15 mouse cellular contexts compared by ENCODE assay signal in genomic region chr13:108229634-108230330, GRCm38 (mm10). TPM values are rescaled to one million over a fixed set of nuclear protein-coding genes. Genes with fewer than 3 reads are reported as not detected.
A peak's percentile ranks its signal among the peaks of the same experiment; 100 is the strongest.
DNase-seq lines count a peak whose midpoint lies in the region; ATAC-seq lines count a peak whose summit lies in the region.
"Had no signal": no experiment of that assay in that cellular context is flagged by ENCODE, and none has a peak within 500 bp of the region (broad histone marks: within the 10 kb centered on the region; RNA-seq: fewer than 3 reads in every experiment).

No protein-coding gene starts in this region.

- no peaks in the 10 kb centered on the region for H3K36me3 ChIP-seq in intestine, embryonic 14.5 days (ENCODE audit: control insufficient read depth, insufficient read depth, low read length)
- H3K36me3 ChIP-seq: embryonic facial prominence, embryonic 15.5 days; forebrain, embryonic 12.5 days; heart, embryonic 15.5 days; midbrain, embryonic 12.5 days had no signal

- no peak overlapping the region for H3K9ac ChIP-seq in intestine, embryonic 14.5 days (ENCODE audit: low read length)
- H3K9ac ChIP-seq: embryonic facial prominence, embryonic 15.5 days; forebrain, embryonic 12.5 days; heart, embryonic 15.5 days; midbrain, embryonic 12.5 days had no signal

- H3K27ac ChIP-seq in intestine, embryonic 14.5 days (ENCODE audit: low read depth): no peak overlapping the region
- H3K27ac ChIP-seq: embryonic facial prominence, embryonic 15.5 days; forebrain, embryonic 12.5 days; heart, embryonic 15.5 days; midbrain, embryonic 12.5 days had no signal

- no peak for DNase-seq in intestine, embryonic 14.5 days (ENCODE audit: low spot score)
- peak; percentile 48 for DNase-seq in kidney, adult 18-20 months
- peak; percentile 71 to 82 for DNase-seq in kidney, postnatal 25 days
- DNase-seq in lung, postnatal 25 days (ENCODE audit: low spot score): peak; percentile 44
- no peak for DNase-seq in heart, postnatal 10 days
- DNase-seq in thymus, postnatal 0 days (ENCODE audit: low spot score): no peak
- DNase-seq in urinary bladder, adult 2 months (ENCODE audit: low spot score): no peak
- DNase-seq: cerebellum, adult 11 months; heart, adult 18-20 months had no signal

- H3K9me3 ChIP-seq in intestine, embryonic 14.5 days (ENCODE audit: control insufficient read depth, low read length): no peaks in the 10 kb centered on the region
- H3K9me3 ChIP-seq: embryonic facial prominence, embryonic 15.5 days; forebrain, embryonic 12.5 days; heart, embryonic 15.5 days; midbrain, embryonic 12.5 days had no signal

- H3K27me3 ChIP-seq in intestine, embryonic 14.5 days (replicated peaks; ENCODE audit: control insufficient read depth, insufficient read depth, low read length): no peaks in the 10 kb centered on the region
- H3K27me3 ChIP-seq: embryonic facial prominence, embryonic 15.5 days; forebrain, embryonic 12.5 days had no signal

- H3K4me3 ChIP-seq in intestine, embryonic 14.5 days (ENCODE audit: low read depth, low read length): no peak overlapping the region
- H3K4me3 ChIP-seq: embryonic facial prominence, embryonic 15.5 days; forebrain, embryonic 12.5 days; heart, embryonic 15.5 days; midbrain, embryonic 12.5 days; myocyte had no signal

- H3K4me2 ChIP-seq in intestine, embryonic 14.5 days (ENCODE audit: low read length): no peak overlapping the region
- H3K4me2 ChIP-seq: embryonic facial prominence, embryonic 15.5 days; forebrain, embryonic 12.5 days; heart, embryonic 15.5 days; midbrain, embryonic 12.5 days had no signal

- 73% methylated on average over 6 of the region's 6 CpGs for WGBS in intestine, embryonic 14.5 days

- H3K4me1 ChIP-seq in intestine, embryonic 14.5 days (replicated peaks; ENCODE audit: control insufficient read depth, insufficient read depth, low read length): 0 out of 2 replicates have a peak, but pooled peaks cover 3% of the 10 kb centered on the region
- H3K4me1 ChIP-seq: embryonic facial prominence, embryonic 15.5 days; forebrain, embryonic 12.5 days; heart, embryonic 15.5 days; midbrain, embryonic 12.5 days had no signal

- intact Hi-C loops in heart, postnatal 10 days (cut with DNase I): no loop called here

- ATAC-seq in intestine, embryonic 14.5 days (replicated peaks; ENCODE audit: low FRiP score, low TSS enrichment, low read depth): peak; percentile 26; the same call in 1 of the 2 replicates
- no peak for ATAC-seq in megakaryocyte-erythroid progenitor cell, adult 5-6 weeks (replicated peaks; ENCODE audit: low FRiP score, low TSS enrichment, poor library complexity, severe bottlenecking)

RNA-seq across cellular contexts. Expression of gene Elovl7, which starts 15.6 kb away (rescaled TPM):
- 15.8 and 18.9 TPM in 2 replicates for polyA plus RNA-seq in intestine, embryonic 14.5 days (2014; fragmentation: Nextera tagmentation; extraction: Ambion mirVana)
- under 1 TPM; 0.41 to 0.50 TPM for total RNA-seq in heart, postnatal 10 days (2021)
- 1.2 and 1.5 TPM in 2 replicates for polyA plus RNA-seq in thymus, postnatal 0 days (2015; fragmentation: Nextera tagmentation; extraction: Ambion mirVana)
- total RNA-seq in megakaryocyte-erythroid progenitor cell, adult 5-6 weeks (2014; fragmentation: Nextera tagmentation): 0.46 and 0.54 TPM in 2 replicates
- total RNA-seq in megakaryocyte-erythroid progenitor cell, adult 5-6 weeks (2017): 0.08 and 1.6 TPM in 2 replicates
- polyA plus RNA-seq in urinary bladder, adult 2 months (2012; rRNA removed): 1.6 and 1.8 TPM in 2 replicates

Comparison
In these comparisons a context has a peak if more than half of its experiments do, and no peak if none do; other contexts are left out.
1. DNase-seq: peak in kidney, adult 18-20 months (single experiment), kidney, postnatal 25 days (2 of 2) and lung, postnatal 25 days (single experiment); none in intestine, embryonic 14.5 days (single experiment), heart, postnatal 10 days (0 of 2), thymus, postnatal 0 days (single experiment) and urinary bladder, adult 2 months (single experiment).